Mouse (Mus musculus): Measurements from ENCODE around the gene Cplx2. TPM values are rescaled to one million over a fixed set of nuclear protein-coding genes. Genes with fewer than 3 reads are reported as not detected.

Gene Cplx2
- polyA plus RNA-seq, 1 experiment = 2.0 TPM

- H3K27ac ChIP-seq (ENCODE audit: insufficient read depth, low read length) = no peak overlapping the region
- H3K4me1 ChIP-seq (ENCODE audit: control insufficient read depth, insufficient read depth, low read length) = no peaks in the 10 kb centered on the region
- H3K9me3 ChIP-seq (replicated peaks; ENCODE audit: control insufficient read depth, insufficient read depth, low read length, poor library complexity, severe bottlenecking) = no peaks in the 10 kb centered on the region
- H3K9ac ChIP-seq (ENCODE audit: low read depth, poor library complexity, severe bottlenecking) = no peak overlapping the region
- TF ChIP-seq POLR2A (IDR thresholded peaks at IDR 0.05; ENCODE audit: insufficient read depth, low read length) (no peak), CTCF (IDR thresholded peaks at IDR 0.05; ENCODE audit: low read depth, low read length) (no peak), EP300 (IDR thresholded peaks at IDR 0.05; ENCODE audit: insufficient read depth, low read depth, low read length) (no peak)
- no peak overlapping the region for H3K4me3 ChIP-seq (ENCODE audit: low read depth, low read length)
- no peaks in the 10 kb centered on the region for H3K27me3 ChIP-seq (ENCODE audit: control insufficient read depth, insufficient read depth, low read length, poor library complexity, severe bottlenecking)
- H3K36me3 ChIP-seq (ENCODE audit: control insufficient read depth, insufficient read depth, low read length, poor library complexity, severe bottlenecking) = no peaks in the 10 kb centered on the region
These were observed 10.2 kb downstream of the Cplx2 start for GRCm38 (mm10) chr13:54381396-54381795.

- H3K27me3 ChIP-seq (ENCODE audit: control insufficient read depth, insufficient read depth, low read length, poor library complexity, severe bottlenecking) = no peaks in the 10 kb centered on the region
- no peak overlapping the region for H3K27ac ChIP-seq (ENCODE audit: insufficient read depth, low read length)
- H3K9ac ChIP-seq (ENCODE audit: low read depth, poor library complexity, severe bottlenecking) = no peak overlapping the region
- H3K9me3 ChIP-seq (replicated peaks; ENCODE audit: control insufficient read depth, insufficient read depth, low read length, poor library complexity, severe bottlenecking) = no peaks in the 10 kb centered on the region
- H3K4me1 ChIP-seq (ENCODE audit: control insufficient read depth, insufficient read depth, low read length) = no peaks in the 10 kb centered on the region
- TF ChIP-seq POLR2A (IDR thresholded peaks at IDR 0.05; ENCODE audit: insufficient read depth, low read length) (no peak), CTCF (IDR thresholded peaks at IDR 0.05; ENCODE audit: low read depth, low read length) (no peak), EP300 (IDR thresholded peaks at IDR 0.05; ENCODE audit: insufficient read depth, low read depth, low read length) (no peak)
- no peaks in the 10 kb centered on the region for H3K36me3 ChIP-seq (ENCODE audit: control insufficient read depth, insufficient read depth, low read length, poor library complexity, severe bottlenecking)
- no peak overlapping the region for H3K4me3 ChIP-seq (ENCODE audit: low read depth, low read length)
These were observed 12.4 kb downstream of the Cplx2 start for GRCm38 (mm10) chr13:54383531-54383930.

GRCm38 (mm10) chr13:54384518-54384917 is 13.4 kb downstream of the Cplx2 start:
- Histone ChIP-seq H3K9ac (ENCODE audit: low read depth, poor library complexity, severe bottlenecking) (no peak overlapping the region), H3K27me3 (ENCODE audit: control insufficient read depth, insufficient read depth, low read length, poor library complexity, severe bottlenecking) (no peaks in the 10 kb centered on the region), H3K27ac (ENCODE audit: insufficient read depth, low read length) (no peak overlapping the region), H3K9me3 (replicated peaks; ENCODE audit: control insufficient read depth, insufficient read depth, low read length, poor library complexity, severe bottlenecking) (no peaks in the 10 kb centered on the region), H3K4me1 (ENCODE audit: control insufficient read depth, insufficient read depth, low read length) (no peaks in the 10 kb centered on the region), H3K4me3 (ENCODE audit: low read depth, low read length) (no peak overlapping the region), H3K36me3 (ENCODE audit: control insufficient read depth, insufficient read depth, low read length, poor library complexity, severe bottlenecking) (no peaks in the 10 kb centered on the region)
- no peak for TF ChIP-seq CTCF (IDR thresholded peaks at IDR 0.05; ENCODE audit: low read depth, low read length)
- TF ChIP-seq POLR2A (IDR thresholded peaks at IDR 0.05; ENCODE audit: insufficient read depth, low read length) = no peak
- TF ChIP-seq EP300 (IDR thresholded peaks at IDR 0.05; ENCODE audit: insufficient read depth, low read depth, low read length) = no peak

GRCm38 (mm10) chr13:54385008-54386004 is 14.2 kb downstream of the Cplx2 start:
- Histone ChIP-seq H3K9ac (ENCODE audit: low read depth, poor library complexity, severe bottlenecking) (no peak overlapping the region), H3K36me3 (ENCODE audit: control insufficient read depth, insufficient read depth, low read length, poor library complexity, severe bottlenecking) (no peaks in the 10 kb centered on the region), H3K9me3 (replicated peaks; ENCODE audit: control insufficient read depth, insufficient read depth, low read length, poor library complexity, severe bottlenecking) (no peaks in the 10 kb centered on the region), H3K27ac (ENCODE audit: insufficient read depth, low read length) (no peak overlapping the region), H3K4me3 (ENCODE audit: low read depth, low read length) (no peak overlapping the region), H3K4me1 (ENCODE audit: control insufficient read depth, insufficient read depth, low read length) (no peaks in the 10 kb centered on the region), H3K27me3 (ENCODE audit: control insufficient read depth, insufficient read depth, low read length, poor library complexity, severe bottlenecking) (no peaks in the 10 kb centered on the region)
- TF ChIP-seq CTCF (IDR thresholded peaks at IDR 0.05; ENCODE audit: low read depth, low read length) = no peak
- no peak for TF ChIP-seq EP300 (IDR thresholded peaks at IDR 0.05; ENCODE audit: insufficient read depth, low read depth, low read length)
- no peak for TF ChIP-seq POLR2A (IDR thresholded peaks at IDR 0.05; ENCODE audit: insufficient read depth, low read length)

GRCm38 (mm10) chr13:54389971-54390564 is 18.9 kb downstream of the Cplx2 start:
- Histone ChIP-seq H3K36me3 (ENCODE audit: control insufficient read depth, insufficient read depth, low read length, poor library complexity, severe bottlenecking) (no peaks in the 10 kb centered on the region), H3K4me3 (ENCODE audit: low read depth, low read length) (no peak overlapping the region), H3K9me3 (replicated peaks; ENCODE audit: control insufficient read depth, insufficient read depth, low read length, poor library complexity, severe bottlenecking) (no peaks in the 10 kb centered on the region), H3K4me1 (ENCODE audit: control insufficient read depth, insufficient read depth, low read length) (no peaks in the 10 kb centered on the region), H3K9ac (ENCODE audit: low read depth, poor library complexity, severe bottlenecking) (no peak overlapping the region), H3K27me3 (ENCODE audit: control insufficient read depth, insufficient read depth, low read length, poor library complexity, severe bottlenecking) (no peaks in the 10 kb centered on the region), H3K27ac (ENCODE audit: insufficient read depth, low read length) (no peak overlapping the region)
- TF ChIP-seq EP300 (IDR thresholded peaks at IDR 0.05; ENCODE audit: insufficient read depth, low read depth, low read length) = no peak
- TF ChIP-seq CTCF (IDR thresholded peaks at IDR 0.05; ENCODE audit: low read depth, low read length) = no peak
- no peak for TF ChIP-seq POLR2A (IDR thresholded peaks at IDR 0.05; ENCODE audit: insufficient read depth, low read length)
